Mouse (Mus musculus): ENCODE results near the gene Clic3.
A peak's percentile ranks its signal among the peaks of the same experiment; 100 is the strongest.

DNA sequence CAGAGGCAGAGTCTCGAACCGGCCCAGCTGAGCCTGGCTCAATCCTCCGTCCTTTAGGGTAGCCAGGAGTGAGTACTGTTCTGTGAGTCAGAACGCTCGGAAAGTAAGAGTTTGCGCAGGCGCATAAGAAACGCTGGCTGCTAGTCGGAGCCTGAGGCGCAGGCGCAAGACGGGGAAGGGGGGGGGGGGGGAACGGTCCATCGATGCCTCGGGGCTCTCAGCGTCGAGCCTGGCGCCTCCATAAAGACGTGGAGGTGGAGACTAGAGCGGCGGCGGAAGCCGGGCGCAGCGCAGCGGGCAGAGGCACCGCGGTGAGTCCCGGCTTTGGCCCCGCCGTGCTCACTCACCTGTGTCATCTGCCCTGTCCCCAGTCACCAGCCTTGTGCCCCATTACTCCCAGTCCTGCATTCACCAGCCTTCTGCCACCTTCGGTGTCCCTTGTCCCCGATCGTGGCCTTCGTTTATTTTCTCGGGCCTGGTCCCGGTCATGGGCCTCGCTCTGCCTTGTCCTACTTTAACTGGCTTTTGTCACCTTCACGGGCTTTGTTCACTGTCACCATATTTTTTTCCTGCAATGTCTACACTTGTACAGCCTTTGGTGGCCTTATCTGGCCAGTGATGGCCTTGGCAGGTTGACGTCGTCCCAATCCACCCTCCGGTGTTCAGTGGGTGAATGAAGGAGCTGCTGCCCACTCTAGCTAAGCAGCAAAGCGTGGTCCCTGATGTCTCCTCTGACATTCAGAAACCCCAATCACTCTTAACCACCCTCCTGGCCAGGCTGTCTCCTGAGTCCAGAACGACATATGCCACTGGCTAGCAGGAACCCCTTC is 44.2 kb downstream of the Clic3 start, which contains the start of gene Fbxw5:
- no peak for TF ChIP-seq JUN (IDR thresholded peaks at IDR 0.05; ENCODE audit: insufficient read depth, low read depth, low read length)
- TF ChIP-seq RAD21 (IDR thresholded peaks at IDR 0.05; ENCODE audit: low read depth, low read length) = no peak
- no peak for TF ChIP-seq CHD1 (IDR thresholded peaks at IDR 0.05; ENCODE audit: low read depth, low read length)
- no peak for TF ChIP-seq SMC3 (IDR thresholded peaks at IDR 0.05; ENCODE audit: low read depth, low read length)
- TF ChIP-seq NELFE (IDR thresholded peaks at IDR 0.05; ENCODE audit: low read depth, low read length) = peak; percentile 84
- no peak for TF ChIP-seq CTCF (conservative IDR thresholded peaks at IDR 0.05 in 1 of 2, IDR thresholded peaks at IDR 0.05 in 1 of 2; ENCODE audit: low read depth in 2 of 2, low read length in 2 of 2)
- no peak for TF ChIP-seq ZKSCAN1 (IDR thresholded peaks at IDR 0.05; ENCODE audit: borderline replicate concordance, low read depth, low read length)
- TF ChIP-seq IRF4 (IDR thresholded peaks at IDR 0.05; ENCODE audit: low read depth, low read length) = peak; percentile 76
- TF ChIP-seq TCF12 (IDR thresholded peaks at IDR 0.05; ENCODE audit: low read depth, low read length) = peak; percentile 75
- no peak for TF ChIP-seq PAX5 (IDR thresholded peaks at IDR 0.05; ENCODE audit: low read length)

Data from CH12.LX (cell line).